Mouse (Mus musculus): ENCODE data around the gene Gm19684. TPM values are rescaled to one million over a fixed set of nuclear protein-coding genes. Genes with fewer than 3 reads are reported as not detected.
A peak's percentile ranks its signal among the peaks of the same experiment; 100 is the strongest.
"Not testable (repeated sequence)": the region's sequence is repeated elsewhere in the genome, so short reads cannot be mapped to it uniquely, and the experiment has no call there.

Gm19684 gene
- polyA plus RNA-seq, 1 experiment from 2014 or later: not detected

GRCm38 (mm10) chr17:36110129-36110528 lies 11.3 kb upstream of the Gm19684 start:
- 46% methylated on average over 3 of the region's 3 CpGs for WGBS
- H3K4me1 ChIP-seq (replicated peaks); H3K4me3 ChIP-seq; H3K27ac ChIP-seq; H3K9ac ChIP-seq; ATAC-seq (replicated peaks; ENCODE audit: insufficient number of reproducible peaks, insufficient read depth, low FRiP score, low read depth); H3K36me3 ChIP-seq; H3K9me3 ChIP-seq (replicated peaks): not testable (repeated sequence)
- Histone ChIP-seq H3K27me3 (peaks cover 43% of the 10 kb centered on the region), H3K4me2 (peak overlapping the region; percentile 74; the same call in 1 of the 2 replicates)

DNA sequence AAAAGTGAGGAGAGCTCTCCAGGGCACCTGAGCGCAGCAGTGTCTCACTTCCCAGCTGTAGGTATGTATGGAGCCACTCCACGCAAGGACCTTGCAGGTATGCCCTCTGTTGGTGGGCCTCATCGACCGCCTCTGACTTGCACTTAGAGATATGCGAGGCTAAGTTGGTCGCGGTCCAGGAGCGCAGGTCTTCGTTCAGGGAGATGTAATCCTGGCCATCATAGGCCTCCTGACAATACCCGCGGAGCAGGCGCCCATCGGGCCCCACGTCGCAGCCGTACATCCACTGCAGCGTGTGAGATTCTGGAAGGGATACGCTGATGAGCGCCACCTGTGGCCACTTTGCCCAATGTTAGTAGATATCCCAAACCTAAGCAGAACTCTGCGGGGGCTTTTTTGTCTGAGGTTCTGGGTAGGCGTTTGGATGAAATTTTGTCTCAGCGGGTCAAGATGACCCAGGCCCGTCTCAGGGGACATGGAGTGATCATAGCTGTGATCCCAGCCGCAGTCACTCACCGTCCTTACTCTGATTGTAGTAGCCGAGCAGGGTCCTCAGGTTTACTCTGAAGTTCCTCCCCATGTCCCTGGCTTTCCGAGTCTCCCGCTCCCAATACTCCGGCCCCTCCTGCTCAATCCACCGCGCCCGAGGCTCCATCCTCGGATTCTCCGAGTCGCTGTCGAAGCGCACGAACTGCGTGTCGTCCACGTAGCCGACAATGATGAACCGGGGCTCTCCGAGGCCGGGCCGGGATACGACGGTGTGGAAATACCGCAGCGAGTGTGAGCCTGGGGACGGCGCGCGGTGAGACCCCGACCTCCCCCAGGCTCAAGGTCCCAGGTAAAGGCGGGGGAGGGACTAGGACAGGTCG lies 10.6 kb upstream of the Gm19684 start:
- H3K9ac ChIP-seq; ATAC-seq (replicated peaks; ENCODE audit: insufficient number of reproducible peaks, insufficient read depth, low FRiP score, low read depth): not testable (repeated sequence)

GRCm38 (mm10) chr17:36111510-36111868 lies 10.0 kb upstream of the Gm19684 start:
- H3K36me3 ChIP-seq; H3K9ac ChIP-seq; H3K27ac ChIP-seq; ATAC-seq (replicated peaks; ENCODE audit: insufficient number of reproducible peaks, insufficient read depth, low FRiP score, low read depth); H3K9me3 ChIP-seq (replicated peaks); H3K4me1 ChIP-seq (replicated peaks): not testable (repeated sequence)
- Histone ChIP-seq H3K4me3 (peak overlapping the region; percentile 43), H3K27me3 (peaks cover 47% of the 10 kb centered on the region), H3K4me2 (peak overlapping the region; percentile 74)
- 4% methylated on average over 10 of the region's 10 CpGs for WGBS

More for the DNA sequence above, 10.6 kb upstream of the Gm19684 start:
- H3K27ac ChIP-seq; H3K4me1 ChIP-seq (replicated peaks); H3K36me3 ChIP-seq; H3K9me3 ChIP-seq (replicated peaks): not testable (repeated sequence)
- peaks cover 44% of the 10 kb centered on the region for H3K27me3 ChIP-seq
- peak overlapping the region; percentile 43 for H3K4me3 ChIP-seq
- 2% methylated on average over 57 of the region's 57 CpGs for WGBS
- peak overlapping the region; percentile 74 for H3K4me2 ChIP-seq

DNA sequence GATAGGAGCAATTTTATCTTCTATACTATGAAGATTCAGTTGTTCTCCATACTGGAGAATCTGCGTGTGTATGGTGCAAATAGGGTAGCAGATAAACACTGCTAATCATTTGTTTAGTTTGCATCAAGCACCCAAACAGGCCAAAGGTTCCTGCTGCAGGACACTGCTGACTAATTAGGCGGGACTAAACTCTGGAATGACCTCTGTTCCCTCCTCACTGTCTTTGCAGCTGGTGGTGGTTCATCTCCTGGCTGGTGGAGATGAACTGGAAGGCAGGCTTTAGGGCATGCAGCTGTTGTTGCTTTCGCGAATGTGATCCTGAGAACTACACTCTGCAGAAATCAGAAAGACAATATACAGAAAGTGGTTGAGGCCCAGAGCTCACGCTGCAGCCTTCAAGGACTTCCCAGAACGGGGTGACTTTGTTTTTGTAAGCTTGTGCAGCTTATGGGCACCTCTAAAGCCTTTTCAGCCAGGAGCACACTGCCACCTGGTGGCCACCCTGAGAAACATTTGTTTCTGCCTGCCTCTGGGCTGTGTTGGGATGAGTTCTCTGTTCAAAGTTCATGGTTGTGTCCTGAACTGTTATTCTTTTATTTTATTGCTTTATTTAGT lies 7.4 kb upstream of the Gm19684 start:
- peaks cover 44% of the 10 kb centered on the region for H3K27me3 ChIP-seq
- not testable (repeated sequence) for ATAC-seq (replicated peaks; ENCODE audit: insufficient number of reproducible peaks, insufficient read depth, low FRiP score, low read depth); H3K9me3 ChIP-seq (replicated peaks)

GRCm38 (mm10) chr17:36116545-36116944 lies 4.9 kb upstream of the Gm19684 start:
- not testable (repeated sequence) for H3K36me3 ChIP-seq; H3K4me2 ChIP-seq; ATAC-seq (replicated peaks; ENCODE audit: insufficient number of reproducible peaks, insufficient read depth, low FRiP score, low read depth); H3K9ac ChIP-seq; H3K9me3 ChIP-seq (replicated peaks); H3K27ac ChIP-seq; H3K4me1 ChIP-seq (replicated peaks); H3K4me3 ChIP-seq
- H3K27me3 ChIP-seq: peaks cover 36% of the 10 kb centered on the region
- WGBS: 26% methylated on average over 3 of the region's 3 CpGs

More for the DNA sequence above, 7.4 kb upstream of the Gm19684 start:
- H3K4me1 ChIP-seq (replicated peaks); H3K4me2 ChIP-seq; H3K9ac ChIP-seq; H3K36me3 ChIP-seq; H3K27ac ChIP-seq; H3K4me3 ChIP-seq: not testable (repeated sequence)
- 21% methylated on average over 6 of the region's 6 CpGs for WGBS

GRCm38 (mm10) chr17:36120839-36121238 lies 639 bp upstream of the Gm19684 start:
- not testable (repeated sequence) for H3K9me3 ChIP-seq (replicated peaks); H3K36me3 ChIP-seq; H3K27ac ChIP-seq; H3K4me1 ChIP-seq (replicated peaks); H3K9ac ChIP-seq
- Histone ChIP-seq H3K27me3 (peaks cover 35% of the 10 kb centered on the region), H3K4me3 (peak overlapping the region; percentile 29), H3K4me2 (peak overlapping the region; percentile 51)
- ATAC-seq (replicated peaks; ENCODE audit: insufficient number of reproducible peaks, insufficient read depth, low FRiP score, low read depth): peak; percentile 47; the same call in 1 of the 2 replicates
- WGBS: 20% methylated on average over 18 of the region's 18 CpGs

GRCm38 (mm10) chr17:36124111-36124510 lies 2.6 kb downstream of the Gm19684 start:
- WGBS: 64% methylated on average over 3 of the region's 3 CpGs
- not testable (repeated sequence) for H3K9ac ChIP-seq; H3K27ac ChIP-seq; H3K4me3 ChIP-seq; H3K4me1 ChIP-seq (replicated peaks); H3K4me2 ChIP-seq; H3K9me3 ChIP-seq (replicated peaks); ATAC-seq (replicated peaks; ENCODE audit: insufficient number of reproducible peaks, insufficient read depth, low FRiP score, low read depth); H3K36me3 ChIP-seq
- H3K27me3 ChIP-seq: peaks cover 31% of the 10 kb centered on the region

- H3K4me2 ChIP-seq; ATAC-seq (replicated peaks; ENCODE audit: insufficient number of reproducible peaks, insufficient read depth, low FRiP score, low read depth); H3K4me3 ChIP-seq; H3K36me3 ChIP-seq; H3K4me1 ChIP-seq (replicated peaks); H3K9me3 ChIP-seq (replicated peaks); H3K27ac ChIP-seq; H3K9ac ChIP-seq: not testable (repeated sequence)
- H3K27me3 ChIP-seq: peaks cover 25% of the 10 kb centered on the region
- WGBS: 49% methylated on average over 11 of the region's 13 CpGs
Measured at GRCm38 (mm10) chr17:36128525-36128924, 7.0 kb downstream of the Gm19684 start.

- not testable (repeated sequence) for ATAC-seq (replicated peaks; ENCODE audit: insufficient number of reproducible peaks, insufficient read depth, low FRiP score, low read depth); H3K4me2 ChIP-seq; H3K27ac ChIP-seq; H3K9ac ChIP-seq; H3K36me3 ChIP-seq; H3K4me3 ChIP-seq; H3K9me3 ChIP-seq (replicated peaks); H3K4me1 ChIP-seq (replicated peaks)
- 15% methylated on average over 25 of the region's 28 CpGs for WGBS
- peaks cover 28% of the 10 kb centered on the region for H3K27me3 ChIP-seq
Measured at GRCm38 (mm10) chr17:36128968-36129817, 7.7 kb downstream of the Gm19684 start, which contains the start of gene Gm7030. Gm7030 (minus strand) TSS chr17:36129425.

DNA sequence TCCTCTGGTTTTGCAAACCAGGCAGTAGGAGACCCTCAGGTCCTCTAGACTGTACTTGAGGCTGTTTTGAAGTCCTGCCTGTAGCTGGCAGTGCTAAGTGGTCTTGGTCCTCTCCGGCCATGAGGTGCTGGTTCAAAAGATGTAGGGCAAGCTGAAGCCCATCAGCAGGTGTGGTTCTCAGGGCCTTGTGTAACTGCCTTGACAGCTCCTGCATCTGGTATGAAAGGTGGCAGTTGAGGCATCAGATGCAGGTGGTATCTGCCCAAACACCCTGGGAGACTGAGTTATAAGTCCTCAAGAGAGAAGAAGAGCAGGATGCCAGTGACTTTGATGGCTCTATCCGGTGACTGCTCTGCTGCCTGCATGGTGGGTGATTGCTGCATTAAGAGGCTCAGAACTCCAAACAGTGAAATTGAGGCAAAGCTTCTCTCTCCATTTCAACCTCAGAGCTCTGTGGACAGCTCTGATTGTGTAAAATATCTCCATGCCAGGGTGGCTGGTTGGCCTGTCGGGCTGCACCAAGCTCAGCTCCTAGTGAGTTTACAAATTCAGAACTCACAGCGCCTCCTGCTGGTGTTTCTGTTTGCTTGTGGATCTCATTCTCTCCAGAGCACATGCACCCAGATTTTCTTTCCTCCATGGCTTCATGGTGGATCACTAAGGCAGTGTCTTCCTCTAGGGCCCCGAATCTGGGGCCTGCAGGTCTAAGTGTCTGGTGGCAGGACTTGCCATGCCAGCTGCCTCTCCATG lies 10.2 kb downstream of the Gm19684 start:
- WGBS: 74% methylated on average over 5 of the region's 5 CpGs
- H3K4me3 ChIP-seq: no peak overlapping the region
- H3K27ac ChIP-seq: no peak overlapping the region
- ATAC-seq (replicated peaks; ENCODE audit: insufficient number of reproducible peaks, insufficient read depth, low FRiP score, low read depth): no peak
- H3K4me2 ChIP-seq: no peak overlapping the region
- H3K27me3 ChIP-seq: peaks cover 37% of the 10 kb centered on the region
- H3K9me3 ChIP-seq (replicated peaks): no peaks in the 10 kb centered on the region
- no peaks in the 10 kb centered on the region for H3K36me3 ChIP-seq
- H3K4me1 ChIP-seq (replicated peaks): no peaks in the 10 kb centered on the region
- no peak overlapping the region for H3K9ac ChIP-seq

All from heart, embryonic 15.5 days (tissue).